Mouse (Mus musculus) embryonic stem cell, embryonic (primary cell): ENCODE data around the gene Tead2.

Experiments
- CTCF ChIA-PET, 4 experiments: fragments of 300-600 bp in 2 of 4; fragments of 350-600 bp in 2 of 4; sonication (Branson Sonifier 250); formaldehyde crosslinking; loops; one replicate each; lab custom pipeline; 2022; ENCODE audit warnings: inconsistent platforms in 2 of 4; lab: Charles Lee
- POLR2A ChIA-PET, 4 experiments: fragments of 300-600 bp in 2 of 4; fragments of 350-600 bp in 2 of 4; sonication (Branson Sonifier 250); formaldehyde crosslinking; loops; one replicate each; lab custom pipeline; 2022; ENCODE audit warnings: antibody characterized with exemption in 4 of 4, inconsistent platforms in 1 of 4; lab: Charles Lee

Gene Tead2

GRCm38 (mm10) chr7:45181540-45181939, 34.0 kb upstream of the Tead2 start:
- ChIA-PET POLR2A (interaction anchor here in 3 of 4 experiments (0.6 to 2.7 kb wide), 42 partner anchors 9 to 739 kb away, joined by 3 to 25 read pairs (median 4); partner anchors contain the start of genes Ccdc155 (in 3 of the 3), Aldh16a1 (in 2 of the 3), Dhdh (in 1 of the 3) and Il4i1 (in 1 of the 3)), CTCF (interaction anchor here in 3 of 4 experiments (0.6 to 2.0 kb wide), 19 partner anchors 8 to 253 kb away, joined by 3 to 17 read pairs (median 5); partner anchors contain the start of genes Aldh16a1 (in 1 of the 3), Ccdc155 (in 1 of the 3), Gys1 (in 1 of the 3) and Pih1d1 (in 1 of the 3))

- ChIA-PET CTCF (interaction anchor here in 2 of 4 experiments (0.6 to 2.0 kb wide), 24 partner anchors 8 to 411 kb away, joined by 3 to 17 read pairs (median 4); partner anchors contain the start of genes Aldh16a1 (in 1 of the 2), Ccdc155 (in 1 of the 2), Fcgrt (in 1 of the 2) and Gys1 (in 1 of the 2)), POLR2A (interaction anchor here in 3 of 4 experiments (0.6 to 2.7 kb wide), 64 partner anchors 9 to 740 kb away, joined by 3 to 25 read pairs (median 3); partner anchors contain the start of genes Ccdc155 (in 3 of the 3), Aldh16a1 (in 2 of the 3), Rcn3 (in 2 of the 3) and Tead2 (in 2 of the 3))
These were observed 33.4 kb upstream of the Tead2 start for GRCm38 (mm10) chr7:45182199-45182601.

- ChIA-PET CTCF (interaction anchor here in 3 of 4 experiments (0.6 to 2.0 kb wide), 23 partner anchors 9 to 411 kb away, joined by 3 to 17 read pairs (median 4); partner anchors contain the start of genes Aldh16a1 (in 1 of the 3), Ccdc155 (in 1 of the 3), Fcgrt (in 1 of the 3) and Pih1d1 (in 1 of the 3)), POLR2A (interaction anchor here in 3 of 4 experiments (0.6 to 2.7 kb wide), 59 partner anchors 9 to 367 kb away, joined by 3 to 25 read pairs (median 4); partner anchors contain the start of genes Ccdc155 (in 3 of the 3), Aldh16a1 (in 2 of the 3), Rcn3 (in 2 of the 3) and Tead2 (in 2 of the 3))
These were observed 32.9 kb upstream of the Tead2 start for GRCm38 (mm10) chr7:45182606-45183005.

GRCm38 (mm10) chr7:45183672-45184071, 31.9 kb upstream of the Tead2 start:
- ChIA-PET CTCF (interaction anchor here in 3 of 4 experiments (0.6 to 1.1 kb wide), 5 partner anchors 15 to 251 kb away, joined by 3 read pairs; partner anchors contain the start of gene Gys1 (in 1 of the 3)), POLR2A (interaction anchor here in 2 of 4 experiments (0.9 to 2.7 kb wide), 5 partner anchors 8 to 53 kb away, joined by 3 to 7 read pairs (median 4); no protein-coding TSS in a partner anchor)

- ChIA-PET POLR2A (interaction anchor here in 3 of 4 experiments (1.1 to 2.4 kb wide), 6 partner anchors 8 to 22 kb away, joined by 3 to 10 read pairs (median 4); partner anchors contain the start of gene Ccdc155 (in 1 of the 3)), CTCF (interaction anchor here in 3 of 4 experiments (0.9 to 1.9 kb wide), 5 partner anchors 13 to 15 kb away, joined by 3 to 6 read pairs (median 4); no protein-coding TSS in a partner anchor)
These were observed 29.6 kb upstream of the Tead2 start for GRCm38 (mm10) chr7:45185921-45186320.

- CTCF ChIA-PET, result interaction anchor here in 2 of 4 experiments (0.8 to 3.3 kb wide), 4 partner anchors 9 to 27 kb away, joined by 3 to 10 read pairs (median 6); no protein-coding TSS in a partner anchor
- POLR2A ChIA-PET, result interaction anchor here in 3 of 4 experiments (0.5 to 2.8 kb wide), 12 partner anchors 10 to 277 kb away, joined by 3 to 10 read pairs (median 3); partner anchors contain the start of genes Aldh16a1 (in 1 of the 3), Ccdc155 (in 1 of the 3) and Scaf1 (in 1 of the 3)
These were observed 26.0 kb upstream of the Tead2 start for GRCm38 (mm10) chr7:45189600-45189999.

- CTCF ChIA-PET, result interaction anchor here in 2 of 4 experiments (0.8 to 3.3 kb wide), 3 partner anchors 8 to 28 kb away, joined by 3 to 10 read pairs (median 6); no protein-coding TSS in a partner anchor
These were observed 25.4 kb upstream of the Tead2 start for GRCm38 (mm10) chr7:45190186-45190585.

GRCm38 (mm10) chr7:45191161-45191560, 24.4 kb upstream of the Tead2 start:
- POLR2A ChIA-PET, result interaction anchor here in 2 of 4 experiments (0.5 to 2.4 kb wide), 8 partner anchors 9 to 227 kb away, joined by 3 to 12 read pairs (median 3); partner anchors contain the start of genes Prmt1 (in 1 of the 2) and Tead2 (in 1 of the 2)
- CTCF ChIA-PET, result interaction anchor here in 2 of 4 experiments (1.8 to 3.5 kb wide), 3 partner anchors 9 to 29 kb away, joined by 8 to 14 read pairs (median 10); no protein-coding TSS in a partner anchor

More at GRCm38 (mm10) chr7:45190186-45190585, 25.4 kb upstream of the Tead2 start:
- POLR2A ChIA-PET, result interaction anchor here (0.5 to 2.8 kb wide), 13 partner anchors 9 to 174 kb away, joined by 3 to 10 read pairs (median 3); partner anchors contain the start of genes Aldh16a1 (in 1 of the 4), Ccdc155 (in 1 of the 4) and Scaf1 (in 1 of the 4)

- CTCF ChIA-PET, result interaction anchor here in 3 of 4 experiments (0.6 to 3.5 kb wide), 6 partner anchors 10 to 55 kb away, joined by 3 to 15 read pairs (median 9); no protein-coding TSS in a partner anchor
- POLR2A ChIA-PET, result interaction anchor here in 3 of 4 experiments (0.5 to 2.4 kb wide), 12 partner anchors 9 to 226 kb away, joined by 3 to 12 read pairs (median 4); partner anchors contain the start of genes Ccdc155 (in 1 of the 3), Prmt1 (in 1 of the 3), Slc17a7 (in 1 of the 3) and Tead2 (in 1 of the 3)
These were observed 23.7 kb upstream of the Tead2 start for GRCm38 (mm10) chr7:45191803-45192363.

- POLR2A ChIA-PET, result interaction anchor here in 3 of 4 experiments (1.0 to 2.4 kb wide), 11 partner anchors 10 to 124 kb away, joined by 3 to 12 read pairs (median 4); partner anchors contain the start of genes Ccdc155 (in 2 of the 3), Slc17a7 (in 1 of the 3) and Slc6a21 (in 1 of the 3)
- CTCF ChIA-PET, result interaction anchor here (0.6 to 3.5 kb wide), 11 partner anchors 10 to 95 kb away, joined by 3 to 15 read pairs (median 4); partner anchors contain the start of genes Flt3l (in 1 of the 4) and Gm45713 (in 1 of the 4)
These were observed 22.8 kb upstream of the Tead2 start for GRCm38 (mm10) chr7:45192585-45193310.

GRCm38 (mm10) chr7:45193406-45193805, 22.1 kb upstream of the Tead2 start:
- ChIA-PET CTCF (interaction anchor here in 3 of 4 experiments (0.6 to 3.5 kb wide), 12 partner anchors 11 to 107 kb away, joined by 3 to 15 read pairs (median 4); partner anchors contain the start of genes Ccdc155 (in 1 of the 3), Flt3l (in 1 of the 3) and Gm45713 (in 1 of the 3)), POLR2A (interaction anchor here in 3 of 4 experiments (0.7 to 2.4 kb wide), 12 partner anchors 8 to 147 kb away, joined by 3 to 12 read pairs (median 4); partner anchors contain the start of genes Ccdc155 (in 2 of the 3) and Rps11 (in 1 of the 3))

GRCm38 (mm10) chr7:45193871-45194785, 21.4 kb upstream of the Tead2 start:
- CTCF ChIA-PET, result interaction anchor here in 3 of 4 experiments (0.6 to 3.5 kb wide), 13 partner anchors 10 to 115 kb away, joined by 3 to 15 read pairs (median 4); partner anchors contain the start of genes Ccdc155 (in 1 of the 3), Flt3l (in 1 of the 3) and Gm45713 (in 1 of the 3)
- POLR2A ChIA-PET, result interaction anchor here in 3 of 4 experiments (0.6 to 1.7 kb wide), 15 partner anchors 8 to 175 kb away, joined by 3 to 13 read pairs (median 3); partner anchors contain the start of genes Ccdc155 (in 2 of the 3), Rps11 (in 1 of the 3) and Tead2 (in 1 of the 3)

GRCm38 (mm10) chr7:45195341-45196175, 20.0 kb upstream of the Tead2 start:
- ChIA-PET POLR2A (interaction anchor here in 3 of 4 experiments (0.5 to 1.7 kb wide), 9 partner anchors 8 to 106 kb away, joined by 3 to 7 read pairs (median 4); partner anchors contain the start of gene Ccdc155 (in 1 of the 3)), CTCF (interaction anchor here in 1 of 4 experiments (0.7 to 1.8 kb wide), 2 partner anchors 21 to 33 kb away, joined by 3 to 5 read pairs; no protein-coding TSS in a partner anchor)

- POLR2A ChIA-PET, result interaction anchor here in 3 of 4 experiments (0.5 to 1.4 kb wide), 5 partner anchors 8 to 45 kb away, joined by 3 to 6 read pairs (median 4); partner anchors contain the start of genes Ccdc155 (in 1 of the 3) and Slc6a16 (in 1 of the 3)
- CTCF ChIA-PET, result no interaction called here
These were observed 19.4 kb upstream of the Tead2 start for GRCm38 (mm10) chr7:45196176-45196535.
